ENCODE assay signal across 25 mouse cellular contexts in genomic region chr1:157669626-157670025, GRCm38 (mm10).
A peak's percentile ranks its signal among the peaks of the same experiment; 100 is the strongest.
DNase-seq lines count a peak whose midpoint lies in the region; ATAC-seq lines count a peak whose summit lies in the region.
"Had no signal": no experiment of that assay in that cellular context is flagged by ENCODE, and none has a peak within 500 bp of the region (broad histone marks: within the 10 kb centered on the region; RNA-seq: fewer than 3 reads in every experiment).

No protein-coding gene starts in this region.

- no peak overlapping the region for H3K9ac ChIP-seq in hindbrain, embryonic 11.5 days (ENCODE audit: low read depth, low read length)
- H3K9ac ChIP-seq: embryonic facial prominence, embryonic 12.5 days; forebrain, embryonic 15.5 days; heart, embryonic 15.5 days; hindbrain, embryonic 14.5 days; intestine, embryonic 15.5 days had no signal

- H3K36me3 ChIP-seq in hindbrain, embryonic 11.5 days (ENCODE audit: control insufficient read depth, insufficient read depth, low read length) = no peaks in the 10 kb centered on the region
- H3K36me3 ChIP-seq: embryonic facial prominence, embryonic 12.5 days; forebrain, embryonic 15.5 days; heart, embryonic 15.5 days; intestine, embryonic 15.5 days had no signal

- DNase-seq in left cerebral cortex, adult 18-20 months (ENCODE audit: low spot score in 2 of 2) = peak; percentile 26 to 29
- DNase-seq in left cerebral cortex, adult 11 months (ENCODE audit: low spot score) = no peak
- peak; percentile 36 to 63 for DNase-seq in right cerebral cortex, postnatal 10 days (ENCODE audit: low spot score in 2 of 2)
- no peak for DNase-seq in right cerebral cortex, postnatal 14 days
- peak; percentile 26 to 49 for DNase-seq in frontal cortex, postnatal 36 days (ENCODE audit: low spot score in 2 of 2)
- DNase-seq in telencephalon, adult 2 months (ENCODE audit: low read depth, low spot score) = peak; percentile 60
- DNase-seq in urinary bladder, adult 18-20 months (ENCODE audit: low spot score in 2 of 2) = no peak
- DNase-seq in hindbrain, embryonic 11.5 days (ENCODE audit: low spot score) = no peak
- DNase-seq: adrenal gland, adult 2 months; adrenal gland, postnatal 36 days; cerebellum, adult 11 months; cerebellum, adult 8-10 months; cerebellum, postnatal 14 days; gastrocnemius, adult 2 months; gastrocnemius, postnatal 25 days; heart, adult 18-20 months; heart, postnatal 14 days had no signal

- H3K27ac ChIP-seq in hindbrain, embryonic 11.5 days (ENCODE audit: low read depth, low read length) = no peak overlapping the region
- H3K27ac ChIP-seq: embryonic facial prominence, embryonic 12.5 days; forebrain, embryonic 15.5 days; gastrocnemius, adult 2 months; heart, embryonic 15.5 days; hindbrain, embryonic 14.5 days; intestine, embryonic 15.5 days had no signal

- H3K9me3 ChIP-seq in hindbrain, embryonic 11.5 days (ENCODE audit: control insufficient read depth, low read length) = no peaks in the 10 kb centered on the region
- H3K9me3 ChIP-seq: embryonic facial prominence, embryonic 12.5 days; forebrain, embryonic 15.5 days; heart, embryonic 15.5 days; intestine, embryonic 15.5 days had no signal

- 87% methylated on average over 6 of the region's 6 CpGs for WGBS in hindbrain, embryonic 11.5 days

- no peak overlapping the region for H3K4me3 ChIP-seq in hindbrain, embryonic 11.5 days (ENCODE audit: low read depth, low read length)
- H3K4me3 ChIP-seq: embryonic facial prominence, embryonic 12.5 days; forebrain, embryonic 15.5 days; gastrocnemius, adult 2 months; heart, embryonic 15.5 days; intestine, embryonic 15.5 days had no signal

- H3K4me2 ChIP-seq in hindbrain, embryonic 11.5 days (replicated peaks; ENCODE audit: low read depth, low read length) = no peak overlapping the region
- H3K4me2 ChIP-seq: embryonic facial prominence, embryonic 12.5 days; forebrain, embryonic 15.5 days; heart, embryonic 11.5 days; heart, embryonic 15.5 days; hindbrain, embryonic 14.5 days; intestine, embryonic 15.5 days had no signal

- no peak for ATAC-seq in hindbrain, embryonic 11.5 days (ENCODE audit: low FRiP score)
- ATAC-seq: forebrain, embryonic 15.5 days; intestine, embryonic 15.5 days; Patski had no signal

- no peaks in the 10 kb centered on the region for H3K27me3 ChIP-seq in hindbrain, embryonic 11.5 days (ENCODE audit: control insufficient read depth, insufficient read depth, low read length)
- H3K27me3 ChIP-seq: CH12.LX; embryonic facial prominence, embryonic 12.5 days; forebrain, embryonic 15.5 days; heart, embryonic 15.5 days; intestine, embryonic 15.5 days; Patski had no signal

- H3K4me1 ChIP-seq in hindbrain, embryonic 11.5 days (replicated peaks; ENCODE audit: control insufficient read depth, insufficient read depth, low read length) = no peaks in the 10 kb centered on the region
- H3K4me1 ChIP-seq: embryonic facial prominence, embryonic 12.5 days; forebrain, embryonic 15.5 days; heart, embryonic 15.5 days; intestine, embryonic 15.5 days had no signal

Comparison
In these comparisons a context has a peak if more than half of its experiments do, and no peak if none do; other contexts are left out.
1. DNase-seq: peak in left cerebral cortex, adult 18-20 months (2 of 2), right cerebral cortex, postnatal 10 days (2 of 2), frontal cortex, postnatal 36 days (2 of 2) and telencephalon, adult 2 months (single experiment); none in left cerebral cortex, adult 11 months (single experiment), right cerebral cortex, postnatal 14 days (single experiment), urinary bladder, adult 18-20 months (0 of 2) and hindbrain, embryonic 11.5 days (single experiment).